Mouse (Mus musculus) cerebral cortex, adult 2 months (tissue): ENCODE measurements around the gene Kif24.

Experiments
- whole genome bisulfite sequencing: fragments of 180-500 bp; shearing (Covaris S2); methylation state at CpG from one replicate; pipeline ENCODE4 v1.1.7; 2018; 5-methylcytosine and 5-hydroxymethylcytosine counted together

The Kif24 gene

DNA sequence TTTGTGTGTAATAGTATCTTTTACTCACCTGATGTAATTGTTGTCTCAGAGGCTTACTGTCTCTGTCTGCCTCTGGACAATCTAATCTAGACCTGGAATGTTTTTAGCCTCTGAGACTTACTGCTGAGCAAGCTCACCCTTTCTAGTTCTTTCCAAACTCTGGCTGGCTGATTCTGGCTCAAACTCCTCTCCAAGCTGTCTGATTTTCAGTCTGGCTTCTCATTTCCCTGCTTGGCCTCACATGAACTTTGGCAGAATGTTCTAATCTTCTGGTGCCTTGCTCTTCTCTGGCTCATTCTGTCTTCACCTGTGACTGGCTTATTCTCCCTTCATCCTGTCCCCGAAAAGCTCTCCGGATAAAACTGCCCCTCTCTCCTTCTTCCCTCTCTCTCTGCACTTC is 118.7 kb downstream of the Kif24 start:
- 53% methylated on average over 2 of the region's 2 CpGs for WGBS

DNA sequence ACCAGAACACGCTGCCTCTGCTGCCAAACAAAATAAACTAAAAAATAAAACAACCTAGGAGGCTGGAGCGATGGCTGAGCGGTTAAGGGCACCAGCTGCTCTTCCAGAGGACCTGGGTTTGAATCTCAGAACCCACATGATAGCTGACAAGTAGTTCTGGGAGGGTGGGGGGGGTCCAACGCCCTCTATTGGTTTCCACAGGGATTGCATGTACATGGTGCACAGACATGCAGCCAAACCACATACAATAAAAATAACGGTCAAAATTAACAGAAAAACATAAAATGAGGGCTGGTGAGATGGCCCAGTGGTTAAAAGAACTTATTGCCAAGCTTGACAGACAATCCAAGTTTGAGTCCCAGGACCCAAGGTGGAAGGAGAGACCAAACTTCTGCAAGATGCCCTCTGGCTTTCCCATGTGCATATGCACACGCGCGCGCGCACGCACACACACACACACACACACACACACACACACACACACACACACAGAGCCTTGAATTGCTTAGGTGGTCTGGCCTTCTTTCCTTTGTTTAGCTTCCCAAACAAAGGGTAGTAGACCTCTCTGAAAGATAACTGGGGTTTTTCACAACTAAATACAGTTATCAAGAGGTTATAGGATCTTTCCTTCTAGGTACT is 123.7 kb downstream of the Kif24 start:
- 77% methylated on average over 11 of the region's 11 CpGs for WGBS
